Mouse (Mus musculus) myocyte (in vitro differentiated cells): Measurements from ENCODE around the gene Sema4d. TPM values are rescaled to one million over a fixed set of nuclear protein-coding genes. Genes with fewer than 3 reads are reported as not detected.

Experiments
- H3K27me3 ChIP-seq: one replicate; pipeline ENCODE4 v1.6.1; 2011; ENCODE audit not compliant: control insufficient read depth, insufficient read depth, insufficient read length
- H3K36me3 ChIP-seq: one replicate; pipeline ENCODE4 v1.6.1; 2011; ENCODE audit not compliant: control insufficient read depth, insufficient read depth
- H3K4me2 ChIP-seq: one replicate; pipeline ENCODE4 v1.6.1; 2011; ENCODE audit warnings: low read depth, control low read depth
- H3K4me3 ChIP-seq: one replicate; pipeline ENCODE4 v1.5.1; 2011; ENCODE audit warnings: mild to moderate bottlenecking, control low read depth, moderate library complexity
- H3K79me2 ChIP-seq: one replicate; pipeline ENCODE4 v1.6.1; 2011; ENCODE audit not compliant: control insufficient read depth, insufficient read depth
- H3ac ChIP-seq: one replicate; pipeline ENCODE4 v1.6.1; 2011; ENCODE audit not compliant: control insufficient read depth, insufficient read length
- CEBPB ChIP-seq: IDR thresholded peaks from 2 replicates; pipeline ENCODE4 v1.6.1; 2011; ENCODE audit warnings: mild to moderate bottlenecking, moderate library complexity; ENCODE audit not compliant: poor library complexity, insufficient read depth, severe bottlenecking
- E2F4 ChIP-seq: IDR thresholded peaks from one replicate; pipeline ENCODE4 v1.6.1; 2011; ENCODE audit warnings: mild to moderate bottlenecking, control low read depth, moderate library complexity; ENCODE audit not compliant: insufficient read depth
- MAX ChIP-seq: IDR thresholded peaks from one replicate; pipeline ENCODE4 v1.6.1; 2011; ENCODE audit warnings: low read depth, mild to moderate bottlenecking, control low read depth
- MYOD1 ChIP-seq, 3 experiments: IDR thresholded peaks; one replicate each; pipeline ENCODE4 v1.6.1; 2011; ENCODE audit warnings: control low read depth in 2 of 3, low read depth in 2 of 3, mild to moderate bottlenecking in 2 of 3, moderate library complexity in 1 of 3; ENCODE audit not compliant: insufficient read length in 2 of 3, control insufficient read depth in 1 of 3
- MYOG ChIP-seq, 3 experiments: IDR thresholded peaks; one replicate each; pipeline ENCODE4 v1.6.1; 2011; ENCODE audit warnings: control low read depth in 2 of 3, low read depth in 2 of 3, mild to moderate bottlenecking in 2 of 3; ENCODE audit not compliant: insufficient read length in 2 of 3, control insufficient read depth in 1 of 3, insufficient read depth in 1 of 3
- POLR2A ChIP-seq: IDR thresholded peaks from one replicate; pipeline ENCODE4 v1.6.1; 2011; ENCODE audit warnings: low read depth, mild to moderate bottlenecking, control low read depth, moderate library complexity; ENCODE audit not compliant: insufficient read length
- POLR2AphosphoS2 ChIP-seq: IDR thresholded peaks from one replicate; pipeline ENCODE4 v1.6.1; 2011; ENCODE audit warnings: low read depth, control low read depth; ENCODE audit not compliant: insufficient read length
- REST ChIP-seq: IDR thresholded peaks from one replicate; pipeline ENCODE4 v1.6.1; 2011; ENCODE audit warnings: mild to moderate bottlenecking, control low read depth, moderate library complexity; ENCODE audit not compliant: insufficient read depth, insufficient read length
- SRF ChIP-seq: IDR thresholded peaks from one replicate; pipeline ENCODE4 v1.6.1; 2011; ENCODE audit warnings: low read depth; ENCODE audit not compliant: control insufficient read depth, insufficient read length
- TCF12 ChIP-seq: IDR thresholded peaks from one replicate; pipeline ENCODE4 v1.6.1; 2011; ENCODE audit warnings: mild to moderate bottlenecking, control low read depth; ENCODE audit not compliant: poor library complexity, insufficient read depth, severe bottlenecking
- TCF3 ChIP-seq: IDR thresholded peaks from one replicate; pipeline ENCODE4 v1.6.1; 2011; ENCODE audit warnings: low read depth, control low read depth; ENCODE audit not compliant: insufficient read length
- USF1 ChIP-seq: IDR thresholded peaks from one replicate; pipeline ENCODE4 v1.6.1; 2011; ENCODE audit warnings: low read depth, mild to moderate bottlenecking, control low read depth, moderate library complexity
- polyA plus RNA-seq: library from polyadenylated mRNA; unstranded; fragments of >200 nt; fragmentation: generic; extraction: Trizol; gene quantifications from one replicate; pipeline ENCODE4 v1.2.1, GENCODE M21; 2012; ENCODE audit warnings: missing spikeins

The Sema4d gene
- polyA plus RNA-seq, 1 experiment: 15.3 TPM

- Histone ChIP-seq H3K4me2 (no peak overlapping the region), H3ac (no peak overlapping the region), H3K36me3 (no peaks in the 10 kb centered on the region), H3K79me2 (no peaks in the 10 kb centered on the region), H3K27me3 (no peaks in the 10 kb centered on the region), H3K4me3 (no peak overlapping the region)
- TF ChIP-seq POLR2A: no peak
- no peak for TF ChIP-seq TCF12
- no peak for TF ChIP-seq TCF3
- no peak for TF ChIP-seq MAX
- TF ChIP-seq USF1: no peak
- no peak for TF ChIP-seq E2F4
- TF ChIP-seq SRF: no peak
- no peak for TF ChIP-seq MYOD1 (IDR thresholded peaks at IDR 0.05; ENCODE audit: control insufficient read depth in 1 of 3, insufficient read length in 2 of 3, low read depth in 2 of 3)
- TF ChIP-seq REST: no peak
- TF ChIP-seq CEBPB: no peak
- TF ChIP-seq POLR2AphosphoS2: no peak
- TF ChIP-seq MYOG (IDR thresholded peaks at IDR 0.05; ENCODE audit: control insufficient read depth in 1 of 3, insufficient read depth in 1 of 3, insufficient read length in 2 of 3, low read depth in 2 of 3): no peak
These were observed 25.8 kb upstream of the Sema4d start for GRCm38 (mm10) chr13:51819351-51819750.

- no peaks in the 10 kb centered on the region for H3K27me3 ChIP-seq
- no peak for TF ChIP-seq CEBPB
- no peak for TF ChIP-seq TCF3
- TF ChIP-seq TCF12: no peak
- TF ChIP-seq USF1: no peak
- no peak overlapping the region for H3K4me3 ChIP-seq
- H3ac ChIP-seq: no peak overlapping the region
- no peaks in the 10 kb centered on the region for H3K79me2 ChIP-seq
- no peak overlapping the region for H3K4me2 ChIP-seq
- H3K36me3 ChIP-seq: no peaks in the 10 kb centered on the region
These were observed 25.4 kb upstream of the Sema4d start for GRCm38 (mm10) chr13:51818944-51819326.

GRCm38 (mm10) chr13:51818170-51818943, 24.8 kb upstream of the Sema4d start:
- no peak for TF ChIP-seq CEBPB
- TF ChIP-seq MYOD1 (IDR thresholded peaks at IDR 0.05; ENCODE audit: control insufficient read depth in 1 of 3, insufficient read length in 2 of 3, low read depth in 2 of 3): peak in 1 of 3 experiments; percentile 45
- peak in 1 of 3 experiments; percentile 50 for TF ChIP-seq MYOG (IDR thresholded peaks at IDR 0.05; ENCODE audit: control insufficient read depth in 1 of 3, insufficient read depth in 1 of 3, insufficient read length in 2 of 3, low read depth in 2 of 3)
- Histone ChIP-seq H3K4me2 (no peak overlapping the region), H3K27me3 (no peaks in the 10 kb centered on the region), H3ac (no peak overlapping the region), H3K79me2 (no peaks in the 10 kb centered on the region), H3K4me3 (no peak overlapping the region), H3K36me3 (no peaks in the 10 kb centered on the region)

GRCm38 (mm10) chr13:51816559-51817041, 23.1 kb upstream of the Sema4d start:
- Histone ChIP-seq H3K79me2 (no peaks in the 10 kb centered on the region), H3ac (no peak overlapping the region), H3K27me3 (no peaks in the 10 kb centered on the region), H3K36me3 (no peaks in the 10 kb centered on the region), H3K4me3 (no peak overlapping the region), H3K4me2 (no peak overlapping the region)
- no peak for TF ChIP-seq SRF
- TF ChIP-seq USF1: no peak
- TF ChIP-seq CEBPB: no peak
- TF ChIP-seq REST: no peak
- no peak for TF ChIP-seq TCF12
- no peak for TF ChIP-seq MAX
- TF ChIP-seq MYOG (IDR thresholded peaks at IDR 0.05; ENCODE audit: control insufficient read depth in 1 of 3, insufficient read depth in 1 of 3, insufficient read length in 2 of 3, low read depth in 2 of 3): no peak
- TF ChIP-seq E2F4: no peak
- no peak for TF ChIP-seq TCF3
- TF ChIP-seq POLR2AphosphoS2: no peak
- no peak for TF ChIP-seq POLR2A
- TF ChIP-seq MYOD1 (IDR thresholded peaks at IDR 0.05; ENCODE audit: control insufficient read depth in 1 of 3, insufficient read length in 2 of 3, low read depth in 2 of 3): no peak

- Histone ChIP-seq H3K4me2 (no peak overlapping the region), H3ac (no peak overlapping the region), H3K36me3 (no peaks in the 10 kb centered on the region), H3K27me3 (no peaks in the 10 kb centered on the region), H3K4me3 (no peak overlapping the region), H3K79me2 (no peaks in the 10 kb centered on the region)
- TF ChIP-seq SRF (no peak), REST (no peak), POLR2AphosphoS2 (no peak), USF1 (no peak), CEBPB (no peak), MYOD1 (IDR thresholded peaks at IDR 0.05; ENCODE audit: control insufficient read depth in 1 of 3, insufficient read length in 2 of 3, low read depth in 2 of 3) (no peak), E2F4 (no peak)
These were observed 22.4 kb upstream of the Sema4d start for GRCm38 (mm10) chr13:51815865-51816504.
